Mouse (Mus musculus) G1E (cell line): ENCODE data around the gene Myom1.

ENCODE experiments used
- CTCF ChIP-seq: IDR thresholded peaks from 2 replicates; pipeline ENCODE4 v1.5.1; 2012; ENCODE audit warnings: low read depth, low read length, inconsistent platforms, mixed read lengths
- GATA1 ChIP-seq: IDR thresholded peaks from 2 replicates; pipeline ENCODE4 v1.6.1; 2012; ENCODE audit warnings: borderline replicate concordance, low read length, inconsistent platforms, mixed read lengths

DNA sequence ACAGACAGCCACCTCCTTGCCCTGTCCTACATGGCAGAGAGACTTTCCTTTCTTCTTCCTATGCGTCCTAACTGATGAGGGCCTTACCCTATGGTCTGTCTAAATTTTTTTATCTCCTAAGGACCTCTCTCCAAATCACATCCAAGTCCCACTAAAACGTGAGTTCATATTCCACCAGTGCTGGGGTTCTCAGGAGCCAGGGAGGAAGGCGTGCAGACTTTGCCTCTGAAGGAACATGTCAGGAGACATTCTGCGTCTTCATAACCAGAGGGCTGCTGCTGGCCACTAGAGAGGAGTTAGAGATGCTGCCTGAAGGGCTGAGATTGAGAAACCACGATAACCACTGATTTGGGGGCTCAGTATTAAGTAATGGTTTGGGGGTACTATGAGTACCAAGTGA lies 4.5 kb downstream of the Myom1 start:
- TF ChIP-seq CTCF, result no peak
- TF ChIP-seq GATA1, result no peak
